Mouse (Mus musculus): ENCODE data around the gene Zfhx3. TPM values are rescaled to one million over a fixed set of nuclear protein-coding genes. Genes with fewer than 3 reads are reported as not detected.

Gene Zfhx3
- polyA plus RNA-seq (2015; fragmentation: Nextera tagmentation; extraction: Ambion mirVana) = 3.0 and 4.1 TPM in 2 replicates

DNA sequence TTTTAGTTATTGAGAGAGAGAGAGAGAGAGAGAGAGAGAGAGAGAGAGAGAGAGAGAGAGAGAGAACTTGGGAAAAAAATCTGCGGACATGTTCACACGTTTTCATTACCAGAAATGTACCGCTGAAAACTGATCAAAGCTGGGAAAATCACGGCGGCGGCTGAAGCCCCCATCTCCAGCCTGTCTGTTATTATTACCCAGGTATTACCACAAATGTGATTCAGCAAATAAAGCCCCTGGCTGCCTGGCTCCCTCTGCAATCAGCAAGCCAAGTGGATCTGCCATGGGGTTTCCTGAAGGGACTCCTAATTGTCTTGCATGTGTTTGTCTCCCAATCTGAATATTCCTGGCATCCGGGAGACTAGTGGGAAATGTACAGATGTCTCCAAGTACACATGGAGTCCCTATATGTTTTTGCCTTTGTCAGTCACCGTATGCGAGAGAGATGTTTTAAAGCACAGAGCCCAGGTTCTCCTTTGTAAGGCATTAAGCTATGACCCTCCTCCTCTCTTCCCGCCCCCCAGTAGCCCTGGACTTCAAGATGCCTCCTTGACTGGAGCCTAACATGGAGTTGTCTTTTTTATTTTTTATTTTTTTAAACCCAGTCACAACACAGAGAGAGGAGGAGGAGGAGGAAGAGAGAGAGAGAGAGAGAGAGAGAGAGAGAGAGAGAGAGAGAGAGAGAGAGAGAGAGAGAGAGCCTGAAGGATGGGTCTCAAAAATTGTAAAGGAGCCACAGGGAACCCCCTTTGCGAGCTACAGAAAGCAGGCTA, at the start of gene Zfhx3:
Gene Zfhx3, plus strand, starts transcription at position 723 of the 773 bp plus-strand sequence.

